Mouse (Mus musculus): ENCODE measurements around the gene Palld. TPM values are rescaled to one million over a fixed set of nuclear protein-coding genes. Genes with fewer than 3 reads are reported as not detected.

Gene Palld
- polyA plus RNA-seq, 1 experiment from 2014 or later, result 49.7 TPM

GRCm38 (mm10) chr8:61629631-61629968 is 272.9 kb downstream of the Palld start:
- no peak overlapping the region for H3K27ac ChIP-seq
- H3K27me3 ChIP-seq (ENCODE audit: insufficient read depth, low read length), result no peaks in the 10 kb centered on the region
- H3K9ac ChIP-seq (ENCODE audit: low read depth, low read length), result no peak overlapping the region
- ATAC-seq (replicated peaks; ENCODE audit: low FRiP score, low read depth) (no peak), DNase-seq (ENCODE audit: low spot score) (no peak)
- no peak overlapping the region for H3K4me2 ChIP-seq (ENCODE audit: low read length)
- TF ChIP-seq CTCF (IDR thresholded peaks at IDR 0.05; ENCODE audit: low read depth), result no peak
- no peaks in the 10 kb centered on the region for H3K36me3 ChIP-seq (ENCODE audit: insufficient read depth, low read length)
- 93% methylated on average over 1 of the region's 1 CpGs for WGBS
- no peaks in the 10 kb centered on the region for H3K4me1 ChIP-seq (replicated peaks; ENCODE audit: insufficient read depth, low read length)
- no peak overlapping the region for H3K4me3 ChIP-seq (replicated peaks; ENCODE audit: low read depth, low read length)
- H3K9me3 ChIP-seq (replicated peaks; ENCODE audit: low read length), result no peaks in the 10 kb centered on the region

GRCm38 (mm10) chr8:61628938-61629630 is 273.4 kb downstream of the Palld start:
- DNase-seq (ENCODE audit: low spot score), result no peak
- TF ChIP-seq CTCF (IDR thresholded peaks at IDR 0.05; ENCODE audit: low read depth), result no peak
- H3K9ac ChIP-seq (ENCODE audit: low read depth, low read length), result no peak overlapping the region

DNA sequence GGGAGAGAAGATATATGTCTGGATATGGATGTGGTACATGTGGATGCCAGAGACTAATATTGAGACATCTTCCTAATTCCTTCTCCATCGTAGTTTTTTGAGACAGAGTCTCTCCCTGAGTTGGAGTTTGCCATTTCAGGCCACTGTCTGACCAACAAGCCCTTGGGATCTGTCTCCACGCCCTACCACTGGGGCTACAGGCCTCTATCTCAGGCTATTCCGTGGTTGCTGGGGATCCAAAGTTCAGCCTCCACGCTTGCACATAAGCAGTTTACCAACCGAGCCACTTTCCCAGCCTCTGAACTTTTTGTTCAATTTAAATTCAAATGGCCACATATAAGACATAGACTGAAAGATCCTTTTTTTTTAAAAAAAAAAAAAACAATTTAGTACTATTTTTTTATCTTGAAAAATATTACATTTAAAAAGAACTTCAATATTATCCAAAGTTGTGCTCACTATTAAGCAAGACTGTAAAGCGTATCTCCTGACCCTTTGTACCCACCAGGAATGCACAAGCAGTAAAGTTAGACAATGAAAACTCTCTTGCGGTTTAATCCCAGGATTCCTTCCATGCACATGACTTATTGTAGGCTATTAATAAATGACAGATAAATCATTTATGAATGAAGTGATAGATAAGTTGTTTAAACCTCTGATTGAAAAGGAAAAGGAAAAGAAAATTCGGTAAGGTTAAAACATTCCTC is 276.1 kb downstream of the Palld start:
- peaks cover 6% of the 10 kb centered on the region for H3K4me1 ChIP-seq (replicated peaks; ENCODE audit: insufficient read depth, low read length)
- WGBS, result 83% methylated on average over 8 of the region's 8 CpGs
- ATAC-seq (replicated peaks; ENCODE audit: low FRiP score, low read depth), result no peak

More at GRCm38 (mm10) chr8:61628938-61629630, 273.4 kb downstream of the Palld start:
- Histone ChIP-seq H3K36me3 (ENCODE audit: insufficient read depth, low read length) (no peaks in the 10 kb centered on the region), H3K4me3 (replicated peaks; ENCODE audit: low read depth, low read length) (no peak overlapping the region), H3K4me1 (replicated peaks; ENCODE audit: insufficient read depth, low read length) (no peaks in the 10 kb centered on the region), H3K27ac (no peak overlapping the region), H3K27me3 (ENCODE audit: insufficient read depth, low read length) (no peaks in the 10 kb centered on the region), H3K4me2 (ENCODE audit: low read length) (no peak overlapping the region), H3K9me3 (replicated peaks; ENCODE audit: low read length) (no peaks in the 10 kb centered on the region)
- ATAC-seq (replicated peaks; ENCODE audit: low FRiP score, low read depth), result no peak
- WGBS, result 83% methylated on average over 3 of the region's 3 CpGs

GRCm38 (mm10) chr8:61625656-61626210 is 276.8 kb downstream of the Palld start:
- DNase-seq (ENCODE audit: low spot score), result no peak
- H3K9ac ChIP-seq (ENCODE audit: low read depth, low read length), result no peak overlapping the region
- ATAC-seq (replicated peaks; ENCODE audit: low FRiP score, low read depth), result no peak
- peaks cover 6% of the 10 kb centered on the region for H3K4me1 ChIP-seq (replicated peaks; ENCODE audit: insufficient read depth, low read length)
- no peaks in the 10 kb centered on the region for H3K36me3 ChIP-seq (ENCODE audit: insufficient read depth, low read length)
- no peaks in the 10 kb centered on the region for H3K9me3 ChIP-seq (replicated peaks; ENCODE audit: low read length)
- WGBS, result 60% methylated on average over 8 of the region's 8 CpGs
- TF ChIP-seq CTCF (IDR thresholded peaks at IDR 0.05; ENCODE audit: low read depth), result no peak
- H3K27me3 ChIP-seq (ENCODE audit: insufficient read depth, low read length), result no peaks in the 10 kb centered on the region
- no peak overlapping the region for H3K27ac ChIP-seq
- no peak overlapping the region for H3K4me2 ChIP-seq (ENCODE audit: low read length)
- no peak overlapping the region for H3K4me3 ChIP-seq (replicated peaks; ENCODE audit: low read depth, low read length)

More for the DNA sequence above, 276.1 kb downstream of the Palld start:
- no peak overlapping the region for H3K4me3 ChIP-seq (replicated peaks; ENCODE audit: low read depth, low read length)
- DNase-seq (ENCODE audit: low spot score), result no peak
- H3K36me3 ChIP-seq (ENCODE audit: insufficient read depth, low read length), result no peaks in the 10 kb centered on the region
- H3K4me2 ChIP-seq (ENCODE audit: low read length), result no peak overlapping the region
- H3K27ac ChIP-seq, result no peak overlapping the region
- no peak overlapping the region for H3K9ac ChIP-seq (ENCODE audit: low read depth, low read length)
- H3K27me3 ChIP-seq (ENCODE audit: insufficient read depth, low read length), result no peaks in the 10 kb centered on the region
- TF ChIP-seq CTCF (IDR thresholded peaks at IDR 0.05; ENCODE audit: low read depth), result no peak
- H3K9me3 ChIP-seq (replicated peaks; ENCODE audit: low read length), result no peaks in the 10 kb centered on the region

- DNase-seq (ENCODE audit: low spot score) (peak; percentile 43), ATAC-seq (replicated peaks; ENCODE audit: low FRiP score, low read depth) (peak; percentile 78)
- Histone ChIP-seq H3K4me3 (replicated peaks; ENCODE audit: low read depth, low read length) (no peak overlapping the region), H3K27ac (no peak overlapping the region), H3K36me3 (ENCODE audit: insufficient read depth, low read length) (no peaks in the 10 kb centered on the region), H3K27me3 (ENCODE audit: insufficient read depth, low read length) (no peaks in the 10 kb centered on the region), H3K4me2 (ENCODE audit: low read length) (no peak overlapping the region), H3K4me1 (replicated peaks; ENCODE audit: insufficient read depth, low read length) (peaks cover 6% of the 10 kb centered on the region), H3K9ac (ENCODE audit: low read depth, low read length) (no peak overlapping the region), H3K9me3 (replicated peaks; ENCODE audit: low read length) (no peaks in the 10 kb centered on the region)
- 45% methylated on average over 12 of the region's 12 CpGs for WGBS
- no peak for TF ChIP-seq CTCF (IDR thresholded peaks at IDR 0.05; ENCODE audit: low read depth)
Observed at GRCm38 (mm10) chr8:61623485-61624417, 278.7 kb downstream of the Palld start.

- no peaks in the 10 kb centered on the region for H3K27me3 ChIP-seq (ENCODE audit: insufficient read depth, low read length)
- H3K4me3 ChIP-seq (replicated peaks; ENCODE audit: low read depth, low read length), result no peak overlapping the region
- no peak overlapping the region for H3K4me2 ChIP-seq (ENCODE audit: low read length)
- no peak overlapping the region for H3K27ac ChIP-seq
- TF ChIP-seq CTCF (IDR thresholded peaks at IDR 0.05; ENCODE audit: low read depth), result no peak
- peaks cover 6% of the 10 kb centered on the region for H3K4me1 ChIP-seq (replicated peaks; ENCODE audit: insufficient read depth, low read length)
- DNase-seq (ENCODE audit: low spot score) (no peak), ATAC-seq (replicated peaks; ENCODE audit: low FRiP score, low read depth) (no peak)
- no peaks in the 10 kb centered on the region for H3K9me3 ChIP-seq (replicated peaks; ENCODE audit: low read length)
- H3K9ac ChIP-seq (ENCODE audit: low read depth, low read length), result no peak overlapping the region
- WGBS, result 71% methylated on average over 3 of the region's 3 CpGs
- H3K36me3 ChIP-seq (ENCODE audit: insufficient read depth, low read length), result no peaks in the 10 kb centered on the region
Observed at GRCm38 (mm10) chr8:61621300-61621699, 281.2 kb downstream of the Palld start.
